In genomic region chr6:49138159-49139051, GRCm38 (mm10) we compare ENCODE assay signal across 13 mouse cellular contexts.
DNase-seq lines count a peak whose midpoint lies in the region; ATAC-seq and TF ChIP-seq lines count a peak whose summit lies in the region.
"Had no signal": no experiment of that assay in that cellular context is flagged by ENCODE, and none has a peak within 500 bp of the region (broad histone marks: within the 10 kb centered on the region; RNA-seq: fewer than 3 reads in every experiment).

No protein-coding gene starts in this region.

- no peak overlapping the region for H3K4me2 ChIP-seq in intestine, embryonic 16.5 days (ENCODE audit: low read depth, low read length)
- H3K4me2 ChIP-seq in midbrain, postnatal 0 days (ENCODE audit: low read depth, low read length, poor library complexity, severe bottlenecking) = no peak overlapping the region
- H3K4me2 ChIP-seq: hindbrain, embryonic 13.5 days had no signal

- H3K27me3 ChIP-seq in intestine, embryonic 16.5 days (replicated peaks; ENCODE audit: control insufficient read depth, insufficient read depth, low read length) = no peaks in the 10 kb centered on the region
- H3K27me3 ChIP-seq in midbrain, postnatal 0 days (ENCODE audit: insufficient read depth, low read length) = no peaks in the 10 kb centered on the region
- H3K27me3 ChIP-seq: hindbrain, embryonic 13.5 days had no signal

- H3K4me3 ChIP-seq in intestine, embryonic 16.5 days (ENCODE audit: low read length) = no peak overlapping the region
- H3K4me3 ChIP-seq in midbrain, postnatal 0 days (ENCODE audit: low read depth, low read length) = no peak overlapping the region
- H3K4me3 ChIP-seq: gastrocnemius, adult 2 months; hindbrain, embryonic 13.5 days had no signal

- H3K4me1 ChIP-seq in intestine, embryonic 16.5 days (ENCODE audit: control insufficient read depth, insufficient read depth, low read length) = peaks cover 16% of the 10 kb centered on the region
- H3K4me1 ChIP-seq in midbrain, postnatal 0 days (ENCODE audit: insufficient read depth, low read length) = no peaks in the 10 kb centered on the region

- no peak for TF ChIP-seq CTCF in midbrain, postnatal 0 days (IDR thresholded peaks at IDR 0.05)

- ATAC-seq in intestine, embryonic 16.5 days = peak; percentile 59
- no peak for ATAC-seq in activated CD4-positive, CD25-positive, alpha-beta regulatory T cell, adult 4 months
- no peak for ATAC-seq in midbrain, postnatal 0 days (ENCODE audit: low FRiP score)

- H3K9ac ChIP-seq in intestine, embryonic 16.5 days (ENCODE audit: low read depth, low read length) = no peak overlapping the region
- H3K9ac ChIP-seq in midbrain, postnatal 0 days (replicated peaks; ENCODE audit: low read length, poor library complexity, severe bottlenecking) = no peak overlapping the region
- H3K9ac ChIP-seq: hindbrain, embryonic 13.5 days had no signal

- DNase-seq in cerebellum, adult 11 months = peak; percentile 3
- DNase-seq in cerebellum, postnatal 4 days (ENCODE audit: low spot score in 2 of 2) = no peak
- DNase-seq in 3T3-L1 (ENCODE audit: low read depth, low spot score) = peak; percentile 52
- DNase-seq in cerebellum, adult 9-11 months = peak; percentile 18
- DNase-seq in kidney, postnatal 10 days = no peak
- DNase-seq in midbrain, postnatal 0 days (ENCODE audit: low spot score) = no peak
- DNase-seq: adrenal gland, postnatal 14 days; gastrocnemius, adult 2 months; kidney, postnatal 36 days; lung, postnatal 14 days had no signal

- peak overlapping the region; percentile 48; the same call in 1 of the 2 replicates for H3K27ac ChIP-seq in intestine, embryonic 16.5 days (ENCODE audit: low read length)
- no peak overlapping the region for H3K27ac ChIP-seq in midbrain, postnatal 0 days (ENCODE audit: low read depth, low read length)
- H3K27ac ChIP-seq: gastrocnemius, adult 2 months; hindbrain, embryonic 13.5 days had no signal

- 62% methylated on average over 17 of the region's 17 CpGs for WGBS in intestine, embryonic 16.5 days
- 82% methylated on average over 17 of the region's 17 CpGs for whole genome bisulfite sequencing in midbrain, postnatal 0 days

- H3K9me3 ChIP-seq in intestine, embryonic 16.5 days (ENCODE audit: control insufficient read depth, low read length) = no peaks in the 10 kb centered on the region
- H3K9me3 ChIP-seq in midbrain, postnatal 0 days (ENCODE audit: low read length) = no peaks in the 10 kb centered on the region
- H3K9me3 ChIP-seq: hindbrain, embryonic 13.5 days had no signal

- no peaks in the 10 kb centered on the region for H3K36me3 ChIP-seq in intestine, embryonic 16.5 days (ENCODE audit: control insufficient read depth, insufficient read depth, low read length)
- H3K36me3 ChIP-seq in midbrain, postnatal 0 days (ENCODE audit: insufficient read depth, low read length) = 0 out of 2 replicates have a peak, but pooled peaks cover 2% of the 10 kb centered on the region
- H3K36me3 ChIP-seq: hindbrain, embryonic 13.5 days had no signal

Comparison
In these comparisons a context has a peak if more than half of its experiments do, and no peak if none do; other contexts are left out.
1. DNase-seq: peak in cerebellum, adult 11 months (single experiment), 3T3-L1 (single experiment) and cerebellum, adult 9-11 months (single experiment); none in cerebellum, postnatal 4 days (0 of 2), kidney, postnatal 10 days (single experiment) and midbrain, postnatal 0 days (single experiment).